Mouse (Mus musculus) cerebellum, adult 2 months (tissue): Measurements from ENCODE around the gene Lpo. TPM values are rescaled to one million over a fixed set of nuclear protein-coding genes. Genes with fewer than 3 reads are reported as not detected.
"Not testable (repeated sequence)": the region's sequence is repeated elsewhere in the genome, so short reads cannot be mapped to it uniquely, and the experiment has no call there.

Source experiments
- DNase-seq, 2 experiments: peaks; one replicate each; pipeline ENCODE4 v3.0.0; 2021
- H3K27ac ChIP-seq: fragments of 200-500 bp; 2 replicates; pipeline ENCODE4 v1.5.1; 2012; ENCODE audit warnings: low read length, control low read depth, inconsistent platforms; ENCODE audit not compliant: insufficient read depth
- H3K27me3 ChIP-seq: fragments of 200-500 bp; 2 replicates; pipeline ENCODE4 v1.6.1; 2012; ENCODE audit warnings: inconsistent platforms, mild to moderate bottlenecking, low read length, moderate library complexity; ENCODE audit not compliant: control insufficient read depth, insufficient read depth
- H3K4me1 ChIP-seq: fragments of 200-500 bp; 2 replicates; pipeline ENCODE4 v1.6.1; 2011; ENCODE audit warnings: low read length; ENCODE audit not compliant: control insufficient read depth, insufficient read depth
- H3K4me3 ChIP-seq: fragments of 200-500 bp; replicated peaks from 2 replicates; pipeline ENCODE3; 2011; ENCODE audit warnings: mild to moderate bottlenecking, low read depth, low read length, control low read depth; ENCODE audit not compliant: insufficient read depth
- CTCF ChIP-seq: fragments of 200-500 bp; IDR thresholded peaks from 2 replicates; pipeline ENCODE4 v1.5.1; 2011; ENCODE audit warnings: low read depth, mild to moderate bottlenecking, control low read depth, low read length, moderate library complexity, borderline replicate concordance; ENCODE audit not compliant: insufficient read depth
- POLR2A ChIP-seq: fragments of 200-500 bp; IDR thresholded peaks from 2 replicates; pipeline ENCODE4 v1.6.1; 2011; ENCODE audit warnings: low read length, control low read depth, borderline replicate concordance; ENCODE audit not compliant: insufficient read depth
- WGBS: fragments of 180-500 bp; shearing (Covaris S2); methylation state at CpG from one replicate; pipeline ENCODE4 v1.1.7; 2018; 5-methylcytosine and 5-hydroxymethylcytosine counted together
- polyA plus RNA-seq: library from polyadenylated mRNA; depleted of rRNA; stranded (reverse); fragments of >200 nt; gene quantifications from 2 replicates; pipeline ENCODE4 v1.2.3, GENCODE M21; 2012; rRNA removed

Gene Lpo
- polyA plus RNA-seq: 4.5 and 6.5 TPM in 2 replicates

DNA sequence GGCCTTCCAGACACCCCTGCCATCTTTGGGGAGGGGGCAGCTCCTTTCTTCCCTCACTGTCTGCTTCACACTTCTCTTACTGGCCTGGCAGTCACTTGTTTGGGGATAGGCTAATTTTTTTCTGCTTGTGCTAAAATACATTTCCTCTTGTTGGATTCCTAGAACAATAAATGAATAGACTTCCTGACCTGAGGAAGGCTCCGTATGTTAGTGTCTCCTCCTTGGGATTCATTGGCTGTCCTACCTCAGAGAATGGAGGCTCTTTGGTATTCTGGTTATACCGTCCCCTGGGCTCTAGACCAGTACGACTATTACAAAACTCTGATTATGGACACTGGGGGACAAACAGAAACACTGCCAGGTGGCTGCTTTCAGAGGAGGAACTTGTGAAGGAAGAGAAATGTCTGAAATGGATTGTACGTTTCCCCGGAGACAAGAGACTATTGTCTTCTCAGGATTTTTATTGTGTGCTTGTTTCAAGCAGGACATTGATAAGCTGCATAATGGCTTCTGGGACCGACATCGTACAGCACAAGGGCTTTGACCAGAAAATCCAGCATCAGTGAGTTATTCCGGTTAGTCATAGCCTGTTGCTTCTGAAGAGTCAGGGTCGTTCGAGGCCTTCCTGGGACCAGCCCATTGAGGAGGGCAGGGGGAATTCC, at the start of gene Lpo:
TSS of gene Lpo (minus strand) at position 51 of the 662 bp plus-strand sequence.
- WGBS: 38% methylated on average over 10 of the region's 10 CpGs
- Histone ChIP-seq H3K4me1 (no peaks in the 10 kb centered on the region), H3K27ac (peak within 1 kb of the TSS; percentile 59; the same call in 1 of the 2 replicates), H3K4me3 (no peak within 1 kb of the TSS), H3K27me3 (no peaks in the 10 kb centered on the region)
- DNase-seq: peak in 1 of 2 experiments; percentile 10
- TF ChIP-seq POLR2A (no peak), CTCF (no peak)

DNA sequence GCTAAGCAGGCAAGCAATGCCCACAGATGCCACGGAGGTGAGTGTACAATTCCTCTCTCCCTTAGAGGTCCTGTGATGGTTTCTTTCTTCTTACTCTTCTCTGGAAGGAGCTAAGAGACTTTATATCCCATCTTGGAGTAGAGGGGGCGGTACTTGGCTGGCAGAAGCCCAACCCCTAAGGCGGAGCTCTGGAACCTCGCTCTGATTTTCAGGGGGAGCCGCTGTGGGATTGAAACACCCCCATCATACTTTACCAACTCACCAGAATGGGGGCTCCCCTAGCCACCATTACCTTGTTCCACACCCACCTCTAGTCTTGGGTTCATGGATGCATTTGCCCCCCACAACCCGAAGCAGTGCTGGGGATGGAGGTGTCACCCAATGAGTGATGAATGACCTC, 47.3 kb upstream of the Lpo start, which contains the start of gene Epx:
TSS of gene Epx (minus strand) at position 101 of the 400 bp plus-strand sequence.
- Histone ChIP-seq H3K4me3 (no peak within 1 kb of the TSS), H3K27ac (no peak within 1 kb of the TSS), H3K4me1 (no peaks in the 10 kb centered on the region), H3K27me3 (no peaks in the 10 kb centered on the region)
- WGBS: 85% methylated on average over 6 of the region's 6 CpGs
- DNase-seq: no peak
- TF ChIP-seq CTCF (no peak), POLR2A (no peak)

GRCm38 (mm10) chr11:87871766-87872165, 43.7 kb upstream of the Lpo start:
- TF ChIP-seq POLR2A (no peak), CTCF (no peak)
- Histone ChIP-seq H3K4me1 (no peaks in the 10 kb centered on the region), H3K27me3 (no peaks in the 10 kb centered on the region), H3K27ac (no peak overlapping the region), H3K4me3 (no peak overlapping the region)
- DNase-seq: no peak
- WGBS: 26% methylated on average over 8 of the region's 8 CpGs

DNA sequence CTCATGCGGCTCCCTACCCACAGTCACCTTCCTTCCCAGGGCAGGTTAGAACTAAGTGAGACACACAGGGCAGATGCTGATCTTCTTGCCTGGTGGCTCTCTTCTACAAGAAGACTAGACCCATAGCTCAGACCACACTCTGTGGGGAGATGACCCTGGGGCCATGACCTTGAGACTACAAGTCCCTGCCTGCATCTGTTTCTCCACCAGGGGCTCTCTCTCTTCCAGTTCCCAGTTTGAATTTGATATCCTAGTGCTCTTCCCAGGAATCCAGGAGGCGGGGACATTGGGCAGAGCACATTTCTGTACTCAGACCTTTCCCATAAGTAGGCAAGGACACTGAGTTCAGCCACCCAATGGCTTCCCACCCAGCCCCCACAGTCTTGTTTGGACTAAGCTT, 42.0 kb upstream of the Lpo start:
- no peaks in the 10 kb centered on the region for H3K27me3 ChIP-seq
- DNase-seq: no peak
- TF ChIP-seq CTCF: no peak
- TF ChIP-seq POLR2A: no peak
- no peak overlapping the region for H3K27ac ChIP-seq
- no peak overlapping the region for H3K4me3 ChIP-seq
- 84% methylated on average over 2 of the region's 2 CpGs for WGBS
- H3K4me1 ChIP-seq: no peaks in the 10 kb centered on the region

- H3K27me3 ChIP-seq, H3K27ac ChIP-seq, DNase-seq, H3K4me3 ChIP-seq, H3K4me1 ChIP-seq: not testable (repeated sequence)
- WGBS: 89% methylated on average over 1 of the region's 2 CpGs
Measured at GRCm38 (mm10) chr11:87866891-87867290, 38.8 kb upstream of the Lpo start.

- TF ChIP-seq CTCF: no peak
- no peak for TF ChIP-seq POLR2A
- 92% methylated on average over 13 of the region's 13 CpGs for WGBS
- H3K27me3 ChIP-seq: no peaks in the 10 kb centered on the region
- no peak overlapping the region for H3K4me3 ChIP-seq
- H3K27ac ChIP-seq: no peak overlapping the region
- no peaks in the 10 kb centered on the region for H3K4me1 ChIP-seq
- no peak for DNase-seq
Measured at GRCm38 (mm10) chr11:87862805-87863204, 34.7 kb upstream of the Lpo start.

GRCm38 (mm10) chr11:87860426-87860825, 32.3 kb upstream of the Lpo start:
- H3K4me1 ChIP-seq: no peaks in the 10 kb centered on the region
- DNase-seq: no peak
- H3K27ac ChIP-seq: no peak overlapping the region
- 68% methylated on average over 9 of the region's 9 CpGs for WGBS
- TF ChIP-seq CTCF (no peak), POLR2A (no peak)
- no peak overlapping the region for H3K4me3 ChIP-seq
- H3K27me3 ChIP-seq: no peaks in the 10 kb centered on the region

- no peak overlapping the region for H3K27ac ChIP-seq
- WGBS: 86% methylated on average over 11 of the region's 11 CpGs
- H3K4me3 ChIP-seq: no peak overlapping the region
- no peaks in the 10 kb centered on the region for H3K27me3 ChIP-seq
- H3K4me1 ChIP-seq: no peaks in the 10 kb centered on the region
- DNase-seq: no peak
- no peak for TF ChIP-seq POLR2A
- TF ChIP-seq CTCF: no peak
Measured at GRCm38 (mm10) chr11:87859273-87859672, 31.2 kb upstream of the Lpo start.
